Mouse (Mus musculus) small intestine, adult 2 months (tissue): ENCODE measurements around the gene H2-DMa. TPM values are rescaled to one million over a fixed set of nuclear protein-coding genes. Genes with fewer than 3 reads are reported as not detected.

Experiments used
- H3K27ac ChIP-seq: fragments of 200-500 bp; 2 replicates; pipeline ENCODE4 v1.5.1; 2012; ENCODE audit warnings: low read depth, low read length, control low read depth, inconsistent platforms; ENCODE audit not compliant: insufficient read depth
- H3K27me3 ChIP-seq: fragments of 200-500 bp; 2 replicates; pipeline ENCODE4 v1.6.1; 2012; ENCODE audit warnings: mild to moderate bottlenecking, moderate library complexity, low read length, inconsistent platforms; ENCODE audit not compliant: control insufficient read depth, insufficient read depth
- H3K36me3 ChIP-seq: fragments of 200-500 bp; 2 replicates; pipeline ENCODE4 v1.6.1; 2012; ENCODE audit warnings: mild to moderate bottlenecking, low read length, control low read depth, inconsistent platforms; ENCODE audit not compliant: control insufficient read depth, insufficient read depth
- H3K4me1 ChIP-seq: fragments of 200-500 bp; 2 replicates; pipeline ENCODE4 v1.6.1; 2012; ENCODE audit warnings: low read length, inconsistent platforms, mixed read lengths; ENCODE audit not compliant: control insufficient read depth, insufficient read depth, insufficient read length
- H3K4me3 ChIP-seq: fragments of 200-500 bp; 2 replicates; pipeline ENCODE4 v1.5.1; 2012; ENCODE audit warnings: low read depth, mild to moderate bottlenecking, control low read depth, inconsistent platforms, low read length, moderate library complexity
- CTCF ChIP-seq: fragments of 200-500 bp; IDR thresholded peaks from 2 replicates; pipeline ENCODE4 v1.5.1; 2012; ENCODE audit warnings: low read depth, mild to moderate bottlenecking, control low read depth, inconsistent platforms, low read length, moderate library complexity, mixed read lengths; ENCODE audit not compliant: insufficient replicate concordance, insufficient read length; ENCODE audit errors: extremely low read depth
- POLR2A ChIP-seq: fragments of 200-500 bp; IDR thresholded peaks from 2 replicates; pipeline ENCODE4 v1.6.1; 2012; ENCODE audit warnings: low read depth, mild to moderate bottlenecking, control low read depth, inconsistent platforms, low read length, moderate library complexity
- WGBS: fragments of 180-500 bp; shearing (Covaris S2); methylation state at CpG from one replicate; pipeline ENCODE4 v1.1.7; 2018; 5-methylcytosine and 5-hydroxymethylcytosine counted together
- polyA plus RNA-seq: library from polyadenylated mRNA; depleted of rRNA; stranded (reverse); fragments of >200 nt; gene quantifications from 2 replicates; pipeline ENCODE4 v1.2.3, GENCODE M21; 2012

The H2-DMa gene
- polyA plus RNA-seq, 1 experiment: 169 TPM

DNA sequence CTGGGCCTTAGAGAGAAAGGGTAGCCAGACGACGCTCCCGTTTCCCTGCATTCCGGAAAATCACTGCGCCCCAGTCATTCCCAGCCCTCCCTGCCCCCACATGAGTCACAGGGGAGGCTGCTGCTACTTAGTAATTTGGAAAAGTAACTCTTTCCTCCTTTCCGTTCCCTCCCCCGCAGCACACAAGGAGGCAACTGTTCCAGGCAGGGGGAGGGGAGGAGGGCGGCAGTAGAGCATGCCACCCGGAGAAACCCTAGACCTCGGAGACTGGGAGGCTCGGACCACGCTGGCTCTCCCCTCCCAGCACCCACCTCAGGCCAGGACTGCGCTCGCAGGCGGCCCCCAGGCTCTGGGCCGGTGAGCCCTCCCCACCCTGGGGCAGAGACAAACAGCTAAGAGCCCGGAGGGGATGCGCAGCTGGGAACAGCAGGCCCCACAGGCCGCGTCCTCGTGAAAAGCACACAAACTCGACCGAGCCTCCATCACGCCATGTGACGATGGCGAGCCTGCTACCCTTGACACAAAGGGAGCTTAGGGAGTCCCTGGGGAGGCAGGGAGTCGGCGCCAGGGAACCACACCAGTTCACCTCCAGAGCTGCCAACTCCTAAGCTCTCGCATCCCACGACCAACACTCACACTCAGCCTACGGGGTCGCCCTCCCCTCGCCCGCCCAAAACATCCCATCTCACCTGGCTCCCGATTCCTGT is 2.0 kb downstream of the H2-DMa start:
- Histone ChIP-seq H3K4me3 (peak overlapping the region; percentile 95), H3K27ac (peak overlapping the region; percentile 100), H3K36me3 (peaks cover 23% of the 10 kb centered on the region), H3K27me3 (no peaks in the 10 kb centered on the region), H3K4me1 (peaks cover 17% of the 10 kb centered on the region)
- under 1% methylated on average over 34 of the region's 35 CpGs for WGBS
- TF ChIP-seq CTCF (no peak), POLR2A (peak; percentile 49)

DNA sequence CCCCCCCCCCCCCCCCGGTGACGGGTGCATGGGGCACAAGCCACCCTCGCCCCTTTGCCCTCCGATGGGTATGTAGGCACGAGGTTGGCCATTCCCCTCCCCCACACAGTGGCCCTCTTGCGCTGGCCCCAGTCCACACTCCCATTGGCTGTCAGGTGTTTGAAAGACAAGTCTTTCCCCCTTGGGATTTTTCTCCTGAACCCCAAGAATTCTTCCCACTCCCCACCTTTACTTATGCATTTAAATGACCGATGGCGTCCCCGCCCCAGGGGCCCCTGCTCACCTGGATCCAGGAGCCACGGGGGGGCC is 2.5 kb downstream of the H2-DMa start:
- Histone ChIP-seq H3K4me1 (peaks cover 14% of the 10 kb centered on the region), H3K4me3 (peak overlapping the region; percentile 95), H3K27ac (peak overlapping the region; percentile 100), H3K36me3 (peaks cover 18% of the 10 kb centered on the region), H3K27me3 (no peaks in the 10 kb centered on the region)
- WGBS: 3% methylated on average over 10 of the region's 10 CpGs
- TF ChIP-seq CTCF (no peak), POLR2A (no peak)

DNA sequence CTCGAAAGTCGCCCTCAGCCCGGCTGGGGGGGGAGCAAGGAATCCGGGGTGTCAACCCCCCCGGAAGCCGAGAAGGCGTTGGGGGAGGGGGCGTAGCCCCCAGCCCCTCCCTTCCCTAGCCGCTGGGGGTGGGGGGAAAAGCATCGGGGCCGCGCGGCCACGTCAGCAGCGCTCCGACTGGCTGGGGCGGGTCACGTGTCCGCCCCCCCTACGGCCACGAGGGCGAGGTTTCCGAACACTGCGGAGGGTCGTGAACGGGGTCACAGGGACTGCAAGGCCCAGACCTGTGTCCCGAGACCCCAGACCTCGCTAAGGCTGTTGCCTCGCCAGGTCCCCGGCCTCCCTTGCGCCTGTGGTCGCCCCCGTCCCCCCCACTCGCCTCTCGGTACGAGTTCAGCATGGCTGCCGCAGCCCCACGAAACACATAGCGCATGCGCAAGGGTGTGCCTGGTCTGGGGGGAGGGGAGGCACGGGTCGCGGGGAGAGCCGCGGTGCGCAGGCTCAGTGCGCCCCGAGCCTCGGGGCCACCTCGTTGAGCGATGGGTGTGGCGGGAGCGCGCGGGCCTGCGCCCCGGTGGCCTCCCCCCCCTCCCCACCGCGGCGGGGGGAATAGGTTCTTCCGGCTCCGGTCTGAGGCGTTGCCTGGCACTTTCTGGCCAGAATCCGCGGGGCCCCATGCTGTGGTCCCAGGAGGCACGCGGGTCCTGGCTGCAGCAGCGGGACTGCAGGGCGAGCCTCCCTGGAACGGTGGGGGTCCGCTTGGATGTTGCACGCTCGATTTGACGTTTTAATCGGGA is 3.0 kb downstream of the H2-DMa start, which contains the start of gene Brd2:
Gene Brd2, minus strand, starts transcription at position 447 of the 797 bp plus-strand sequence.
- WGBS: under 1% methylated on average over 73 of the region's 75 CpGs
- H3K36me3 ChIP-seq: peaks cover 14% of the 10 kb centered on the region
- H3K4me1 ChIP-seq: peaks cover 15% of the 10 kb centered on the region
- TF ChIP-seq CTCF (no peak), POLR2A (peak; percentile 81)
- no peaks in the 10 kb centered on the region for H3K27me3 ChIP-seq
- peak within 1 kb of the TSS; percentile 95 for H3K4me3 ChIP-seq
- peak within 1 kb of the TSS; percentile 100 for H3K27ac ChIP-seq

GRCm38 (mm10) chr17:34123111-34123510 is 3.8 kb downstream of the H2-DMa start:
- Histone ChIP-seq H3K27ac (peak overlapping the region; percentile 89), H3K4me3 (peak overlapping the region; percentile 95; the same call in 1 of the 2 replicates), H3K36me3 (peaks cover 11% of the 10 kb centered on the region), H3K4me1 (peaks cover 20% of the 10 kb centered on the region), H3K27me3 (no peaks in the 10 kb centered on the region)
- no peak for TF ChIP-seq POLR2A
- no peak for TF ChIP-seq CTCF
- WGBS: 0% methylated on average over 7 of the region's 7 CpGs

GRCm38 (mm10) chr17:34123518-34123917 is 4.2 kb downstream of the H2-DMa start:
- Histone ChIP-seq H3K27ac (peak overlapping the region; percentile 89), H3K36me3 (peaks cover 7% of the 10 kb centered on the region), H3K27me3 (no peaks in the 10 kb centered on the region), H3K4me1 (peaks cover 20% of the 10 kb centered on the region), H3K4me3 (peak overlapping the region; percentile 56)
- no peak for TF ChIP-seq POLR2A
- no peak for TF ChIP-seq CTCF
- 1% methylated on average over 2 of the region's 2 CpGs for WGBS

DNA sequence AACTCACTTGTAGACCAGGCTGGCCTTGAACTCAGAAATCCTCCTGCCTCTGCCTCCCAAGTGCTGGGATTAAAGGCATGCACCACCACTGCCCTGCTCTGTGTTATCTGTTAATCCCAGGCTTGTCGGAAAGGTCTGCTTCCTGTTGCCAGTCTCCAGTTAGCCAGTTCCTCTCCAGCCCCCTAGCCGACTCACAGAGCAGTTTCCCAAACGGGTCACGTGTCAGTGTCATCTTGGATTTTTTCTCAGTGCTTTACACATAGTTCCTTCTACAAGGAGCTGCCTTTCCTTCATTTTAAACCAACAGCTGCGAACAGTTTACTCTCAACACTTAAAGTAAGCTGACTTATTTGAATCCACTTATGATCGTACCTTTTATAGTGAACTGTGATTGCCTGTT is 5.3 kb downstream of the H2-DMa start:
- WGBS: 61% methylated on average over 6 of the region's 6 CpGs

DNA sequence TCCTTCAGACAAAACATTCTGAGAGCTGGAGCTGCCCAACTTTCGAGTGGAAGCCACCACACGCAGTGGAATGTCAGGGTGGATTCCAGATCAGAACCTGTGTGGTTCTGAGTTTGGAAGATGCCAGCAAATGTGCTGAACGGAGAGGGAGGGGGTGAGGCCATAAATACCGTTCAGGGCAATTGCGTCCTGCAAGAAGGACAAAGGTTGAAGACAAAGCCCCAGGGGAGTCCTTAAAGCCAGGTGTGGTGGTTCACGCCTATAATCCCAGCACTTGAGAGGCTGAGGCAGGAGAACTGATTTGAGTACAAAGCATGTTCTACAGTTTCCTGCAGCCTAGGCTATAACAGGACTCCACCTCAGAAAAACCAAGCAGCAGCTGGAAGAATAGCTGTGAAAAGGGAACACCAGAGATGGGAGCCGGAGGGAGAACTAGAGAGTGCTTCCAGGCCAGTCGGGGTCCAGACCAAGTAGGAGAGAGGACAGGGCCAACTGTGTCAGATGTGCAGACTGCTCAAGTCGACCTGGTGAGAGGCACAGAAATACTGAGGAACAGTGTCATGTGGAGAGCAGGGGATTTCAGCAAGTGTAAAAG is 7.6 kb downstream of the H2-DMa start:
- TF ChIP-seq POLR2A (no peak), CTCF (no peak)
- H3K27ac ChIP-seq: peak overlapping the region; percentile 90
- peaks cover 29% of the 10 kb centered on the region for H3K4me1 ChIP-seq
- no peaks in the 10 kb centered on the region for H3K27me3 ChIP-seq
- no peaks in the 10 kb centered on the region for H3K36me3 ChIP-seq
- WGBS: 27% methylated on average over 9 of the region's 9 CpGs
- peak overlapping the region; percentile 26 for H3K4me3 ChIP-seq

More for the DNA sequence above, 5.3 kb downstream of the H2-DMa start:
- H3K36me3 ChIP-seq: no peaks in the 10 kb centered on the region
- no peaks in the 10 kb centered on the region for H3K27me3 ChIP-seq
- no peak for TF ChIP-seq CTCF
- TF ChIP-seq POLR2A: no peak
- peaks cover 29% of the 10 kb centered on the region for H3K4me1 ChIP-seq
- no peak overlapping the region for H3K4me3 ChIP-seq
- H3K27ac ChIP-seq: no peak overlapping the region
